Mouse (Mus musculus): ENCODE data around the gene Panx1.

DNA sequence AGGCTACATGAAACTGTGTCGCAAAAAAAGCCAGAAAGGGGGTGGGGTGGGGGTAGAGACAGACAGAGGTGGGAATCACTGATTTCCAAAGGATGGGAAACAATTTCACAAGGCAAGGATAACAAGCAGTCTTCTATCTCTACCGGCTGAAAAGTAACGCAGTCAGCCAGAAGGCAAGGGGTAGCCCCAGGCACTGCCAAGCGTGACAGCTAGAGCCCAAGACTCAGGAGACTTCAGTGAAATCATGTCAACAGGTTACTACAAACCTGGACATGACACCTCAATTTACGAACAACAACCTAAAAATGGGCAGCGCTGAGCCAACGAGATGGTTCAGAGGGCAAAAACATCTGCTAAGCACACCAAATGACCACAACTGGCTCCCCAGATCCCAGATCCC lies 9.3 kb downstream of the Panx1 start:
- TF ChIP-seq CTCF (IDR thresholded peaks at IDR 0.05; ENCODE audit: low read depth, low read length) (no peak), GATA1 (IDR thresholded peaks at IDR 0.05; ENCODE audit: borderline replicate concordance, low read length) (no peak), POLR2AphosphoS5 (IDR thresholded peaks at IDR 0.05; ENCODE audit: insufficient replicate concordance, low read depth, low read length) (no peak), TAL1 (conservative IDR thresholded peaks at IDR 0.05; ENCODE audit: low read depth, low read length) (no peak), GATA2 (IDR thresholded peaks at IDR 0.05; ENCODE audit: borderline replicate concordance, low read depth, low read length) (no peak)

Measured in G1E (cell line).